ENCODE assay signal across 28 mouse cellular contexts in genomic region chr12:78109931-78110330, GRCm38 (mm10).
"Had no signal": no experiment of that assay in that cellular context is flagged by ENCODE, and none has a peak within 500 bp of the region (broad histone marks: within the 10 kb centered on the region; RNA-seq: fewer than 3 reads in every experiment).

No protein-coding gene starts in this region.

- H3K4me1 ChIP-seq: embryonic facial prominence, embryonic 10.5 days; embryonic facial prominence, embryonic 12.5 days; embryonic facial prominence, embryonic 13.5 days; embryonic facial prominence, embryonic 15.5 days; forebrain, embryonic 12.5 days; forebrain, embryonic 13.5 days; forebrain, embryonic 15.5 days had no signal

- H3K36me3 ChIP-seq: embryonic facial prominence, embryonic 10.5 days; embryonic facial prominence, embryonic 12.5 days; embryonic facial prominence, embryonic 13.5 days; embryonic facial prominence, embryonic 15.5 days; forebrain, embryonic 10.5 days; forebrain, embryonic 12.5 days; forebrain, embryonic 15.5 days had no signal

- H3K27me3 ChIP-seq: embryonic facial prominence, embryonic 12.5 days; embryonic facial prominence, embryonic 13.5 days; embryonic facial prominence, embryonic 15.5 days; forebrain, embryonic 12.5 days; forebrain, embryonic 13.5 days; forebrain, embryonic 15.5 days had no signal

- H3K4me3 ChIP-seq: embryonic facial prominence, embryonic 10.5 days; embryonic facial prominence, embryonic 12.5 days; embryonic facial prominence, embryonic 13.5 days; embryonic facial prominence, embryonic 15.5 days; erythroblast, embryonic 14.5 days; forebrain, embryonic 10.5 days; forebrain, embryonic 12.5 days; forebrain, embryonic 13.5 days; forebrain, embryonic 15.5 days; gastrocnemius, adult 2 months; heart, adult 2 months had no signal

- H3K9me3 ChIP-seq: embryonic facial prominence, embryonic 10.5 days; embryonic facial prominence, embryonic 12.5 days; embryonic facial prominence, embryonic 13.5 days; embryonic facial prominence, embryonic 15.5 days; forebrain, embryonic 10.5 days; forebrain, embryonic 12.5 days; forebrain, embryonic 13.5 days; forebrain, embryonic 15.5 days had no signal

- DNase-seq: cerebellum, adult 2 months; cerebellum, adult 8-10 months; cerebellum, adult 9-10 months; cerebellum, adult 9-11 months; cerebellum, postnatal 10 days; cerebellum, postnatal 14 days; cerebellum, postnatal 25 days; cerebellum, postnatal 36 days; embryo, embryonic 11 days; forebrain, postnatal 0 days; gastrocnemius, adult 2 months; gastrocnemius, postnatal 10 days; gastrocnemius, postnatal 25 days; gastrocnemius, postnatal 36 days; heart, adult 11 months; heart, adult 18-20 months; heart, adult 2 months had no signal

- H3K4me2 ChIP-seq: embryonic facial prominence, embryonic 12.5 days; embryonic facial prominence, embryonic 13.5 days; embryonic facial prominence, embryonic 15.5 days; forebrain, embryonic 12.5 days; forebrain, embryonic 13.5 days; forebrain, embryonic 15.5 days had no signal

- ATAC-seq: forebrain, embryonic 13.5 days; forebrain, embryonic 14.5 days; forebrain, embryonic 15.5 days; forebrain, embryonic 16.5 days; forebrain, postnatal 0 days had no signal

- H3K9ac ChIP-seq: embryonic facial prominence, embryonic 12.5 days; embryonic facial prominence, embryonic 13.5 days; embryonic facial prominence, embryonic 15.5 days; forebrain, embryonic 12.5 days; forebrain, embryonic 13.5 days; forebrain, embryonic 15.5 days; forebrain, postnatal 0 days had no signal

- H3K27ac ChIP-seq: embryonic facial prominence, embryonic 10.5 days; embryonic facial prominence, embryonic 12.5 days; embryonic facial prominence, embryonic 13.5 days; embryonic facial prominence, embryonic 15.5 days; forebrain, embryonic 10.5 days; forebrain, embryonic 12.5 days; forebrain, embryonic 13.5 days; forebrain, embryonic 15.5 days; gastrocnemius, adult 2 months; heart, adult 2 months had no signal
